Mouse (Mus musculus) adrenal gland, postnatal 4 days (tissue): ENCODE measurements at regions not wholly inside any gene's neighbourhood (a gene's known extent, or its start where the extent isn't known, plus 50 kb on each side); places are given as distances from the start of the nearest gene placed in this dataset.

Source experiments
- DNase-seq, 2 experiments: peaks; one replicate each; pipeline ENCODE4 v3.0.0; 2021 to 2022; ENCODE audit warnings: low spot score in 2 of 2, mixed read lengths in 2 of 2

GRCm38 (mm10) chr6:31615426-31615970 lies 51.7 kb upstream of the Podxl start:
- no peak for DNase-seq

- no peak for DNase-seq
These were observed 50.8 kb upstream of the Podxl start for GRCm38 (mm10) chr6:31614563-31614962.

- no peak for DNase-seq
These were observed 50.0 kb upstream of the Podxl start for GRCm38 (mm10) chr6:31613590-31614319.
